Mouse (Mus musculus) ovary, postnatal 14 days (tissue): ENCODE results near the gene Dst.

Experiments used
- DNase-seq: peaks from one replicate; pipeline ENCODE4 v3.0.0; 2022; ENCODE audit warnings: low spot score

Gene Dst

DNA sequence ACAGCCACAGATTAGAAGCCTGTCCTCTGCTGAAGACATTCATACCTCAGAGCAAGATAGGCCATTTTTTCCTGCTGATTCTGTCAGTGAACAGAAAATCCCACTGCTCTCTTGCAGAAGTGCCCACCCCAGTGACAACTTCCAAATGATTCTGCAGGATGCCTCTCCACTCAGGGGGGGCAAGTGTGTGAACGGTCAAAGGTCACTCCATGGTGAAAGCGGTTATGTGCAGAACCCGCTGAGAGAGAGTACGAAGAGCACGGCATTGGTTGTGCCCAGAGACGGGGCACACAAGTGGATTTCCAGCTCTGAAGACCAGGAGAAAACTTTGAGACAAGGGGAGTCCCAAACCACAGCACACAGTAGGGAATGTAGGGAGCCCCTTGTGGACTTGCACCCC is 330.2 kb downstream of the Dst start:
- no peak for DNase-seq

DNA sequence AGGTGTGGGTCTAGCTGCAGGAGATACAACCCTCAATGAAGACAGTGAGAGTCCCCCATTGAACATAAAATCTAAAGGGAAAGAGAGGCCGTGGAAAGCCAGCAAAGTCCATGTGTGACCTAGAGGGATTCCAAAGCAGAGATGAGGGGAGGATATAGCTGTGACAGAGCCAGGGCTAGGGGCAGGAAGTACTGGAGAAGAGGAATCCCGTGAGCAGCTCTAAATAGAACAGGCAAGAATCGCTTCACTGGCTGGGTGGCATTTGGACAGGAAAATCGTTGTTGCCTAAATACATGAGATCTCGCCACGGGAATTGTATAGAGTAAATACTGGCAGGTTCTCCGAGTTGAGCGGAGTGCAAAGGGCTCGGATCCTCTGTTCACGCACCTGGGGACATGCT is 336.7 kb downstream of the Dst start:
- DNase-seq, result no peak

- no peak for DNase-seq
Measured at GRCm38 (mm10) chr1:34245951-34246641, 338.1 kb downstream of the Dst start.

- DNase-seq, result no peak
Measured at GRCm38 (mm10) chr1:34246642-34246987, 338.6 kb downstream of the Dst start.

GRCm38 (mm10) chr1:34251137-34251536 is 343.1 kb downstream of the Dst start:
- DNase-seq, result no peak

DNA sequence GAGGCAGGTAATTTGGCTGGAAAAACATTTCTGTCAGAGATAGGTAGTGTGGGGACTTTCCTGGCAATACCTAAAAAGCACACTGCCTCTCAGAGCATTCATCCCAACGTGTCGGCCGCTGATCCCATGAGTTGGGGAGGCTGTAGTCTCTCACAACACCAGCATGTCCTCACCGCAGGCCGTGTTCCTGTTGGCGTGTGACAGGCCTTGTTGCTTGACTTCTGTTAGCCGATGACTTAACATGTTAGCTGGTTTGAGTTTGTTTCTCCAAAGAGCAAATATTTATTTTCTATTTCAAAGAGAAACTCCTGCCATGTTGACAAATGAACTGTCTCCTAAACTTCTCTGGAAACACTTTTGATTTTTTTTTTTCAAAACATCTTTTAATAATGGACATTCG is 344.2 kb downstream of the Dst start:
- DNase-seq, result no peak

- no peak for DNase-seq
Measured at GRCm38 (mm10) chr1:34253876-34254275, 345.9 kb downstream of the Dst start.

- DNase-seq, result no peak
Measured at GRCm38 (mm10) chr1:34259898-34260297, 351.9 kb downstream of the Dst start.

DNA sequence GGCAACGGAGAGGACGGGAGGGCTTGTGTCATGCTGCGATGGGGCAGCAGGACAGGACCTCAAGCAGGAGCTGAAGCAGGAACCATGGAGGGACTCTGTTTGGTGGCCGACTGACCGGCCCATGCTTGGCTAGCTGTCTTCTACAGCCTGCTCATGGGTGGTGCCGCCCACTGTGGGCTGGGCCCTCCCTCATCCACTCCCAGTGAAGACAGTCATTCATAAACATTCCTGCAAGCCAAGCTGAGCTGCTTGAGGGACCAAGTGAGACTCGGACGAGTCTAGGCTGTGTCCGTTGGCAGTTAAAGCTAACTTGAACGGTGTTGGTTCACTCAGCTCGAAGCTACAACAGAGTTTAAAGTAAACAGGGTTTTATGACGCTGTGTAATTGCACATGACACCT is 353.0 kb downstream of the Dst start:
- no peak for DNase-seq

DNA sequence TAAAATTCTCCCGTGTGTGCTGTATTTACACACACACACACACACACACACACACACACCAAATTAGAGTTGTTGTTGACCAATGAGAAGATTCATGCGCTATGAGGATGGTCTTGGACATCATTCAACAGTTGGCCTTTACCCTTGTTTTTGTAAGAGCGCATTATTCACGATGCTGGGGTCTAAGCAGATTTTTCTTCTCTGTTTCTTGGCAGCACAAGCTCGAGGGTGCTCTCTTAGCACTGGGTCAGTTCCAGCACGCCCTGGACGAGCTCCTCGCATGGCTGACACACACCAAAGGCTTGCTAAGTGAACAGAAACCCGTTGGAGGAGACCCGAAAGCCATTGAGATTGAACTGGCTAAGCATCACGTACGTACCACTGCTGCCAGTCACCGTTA is 360.5 kb downstream of the Dst start:
- DNase-seq, result peak; percentile 25

GRCm38 (mm10) chr1:34269578-34269977 is 361.6 kb downstream of the Dst start:
- no peak for DNase-seq

- DNase-seq, result no peak
Measured at GRCm38 (mm10) chr1:34273922-34274321, 365.9 kb downstream of the Dst start.

- DNase-seq, result no peak
Measured at GRCm38 (mm10) chr1:34275787-34276186, 367.8 kb downstream of the Dst start.

- DNase-seq, result no peak
Measured at GRCm38 (mm10) chr1:34276756-34277155, 368.7 kb downstream of the Dst start.

GRCm38 (mm10) chr1:34277259-34277658 is 369.2 kb downstream of the Dst start:
- DNase-seq, result no peak

DNA sequence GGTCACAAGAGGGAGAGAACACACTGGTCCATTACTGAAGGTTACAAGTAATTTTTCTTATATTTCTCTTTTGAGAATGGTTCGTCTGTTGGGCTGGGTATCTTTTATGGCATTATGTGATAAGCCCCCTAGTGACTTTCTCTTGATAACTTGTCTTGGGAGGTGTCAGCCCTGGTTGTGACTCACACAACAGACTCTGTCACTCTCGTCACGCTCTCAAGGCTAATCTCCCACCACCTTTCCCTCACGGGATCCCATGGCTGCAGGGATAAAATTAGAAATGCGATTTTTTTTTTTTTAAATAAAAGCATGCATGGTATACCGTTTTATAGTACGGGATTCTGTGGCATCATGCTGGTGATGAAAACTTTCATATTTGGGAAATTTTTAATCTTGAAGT is 375.5 kb downstream of the Dst start:
- DNase-seq, result no peak

DNA sequence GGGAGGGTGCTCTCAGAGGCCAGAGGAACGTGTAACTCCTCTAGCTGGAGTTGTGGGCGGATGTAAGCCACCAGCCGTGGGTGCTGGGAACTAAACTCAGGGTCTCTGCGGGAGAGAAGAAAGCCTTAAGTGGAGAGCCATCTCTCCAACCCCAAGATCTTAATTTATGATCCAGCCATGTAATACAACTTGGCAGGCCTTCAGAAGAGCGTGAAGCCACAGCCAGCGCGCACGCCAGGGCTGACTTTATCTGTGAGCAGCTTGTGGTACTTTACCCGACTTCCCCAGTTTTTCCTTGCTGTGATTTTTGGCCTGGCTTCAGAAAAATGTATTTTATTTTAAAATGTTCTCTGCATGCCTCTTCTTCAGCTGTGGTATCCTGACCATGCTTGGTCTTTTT is 377.0 kb downstream of the Dst start:
- DNase-seq, result no peak

DNA sequence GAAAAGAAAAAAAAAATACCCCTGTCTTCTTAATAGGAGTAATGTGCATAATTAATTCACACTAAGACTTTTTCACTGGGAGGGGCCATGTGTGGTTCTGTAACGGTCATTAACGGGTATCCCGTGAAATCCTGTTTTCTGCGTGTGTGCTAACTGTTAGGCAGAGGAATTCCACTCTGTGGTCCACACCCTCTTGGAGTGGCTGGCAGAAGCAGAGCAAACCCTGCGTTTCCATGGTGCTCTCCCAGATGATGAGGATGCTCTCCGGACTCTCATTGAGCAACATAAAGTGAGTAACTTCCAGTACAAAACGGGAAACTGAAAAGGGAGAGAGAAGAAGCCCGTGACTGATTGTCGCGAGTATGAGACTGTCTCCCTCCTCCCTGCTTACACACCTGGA is 379.7 kb downstream of the Dst start:
- no peak for DNase-seq

GRCm38 (mm10) chr1:34288181-34288580 is 380.2 kb downstream of the Dst start:
- no peak for DNase-seq

- DNase-seq, result no peak
Measured at GRCm38 (mm10) chr1:34288721-34289471, 380.9 kb downstream of the Dst start.

DNA sequence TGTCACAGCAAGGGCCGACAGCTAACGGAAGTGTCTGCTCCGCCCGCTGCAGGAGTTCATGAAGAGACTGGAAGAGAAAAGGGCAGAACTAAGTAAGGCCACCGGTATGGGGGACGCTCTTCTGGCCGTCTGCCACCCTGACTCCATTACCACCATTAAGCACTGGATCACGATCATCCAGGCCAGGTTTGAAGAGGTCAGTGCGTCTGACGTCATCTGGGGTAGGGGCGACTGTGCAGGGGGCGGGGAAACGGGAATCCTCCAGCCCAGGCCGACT is 381.4 kb downstream of the Dst start:
- DNase-seq, result no peak

DNA sequence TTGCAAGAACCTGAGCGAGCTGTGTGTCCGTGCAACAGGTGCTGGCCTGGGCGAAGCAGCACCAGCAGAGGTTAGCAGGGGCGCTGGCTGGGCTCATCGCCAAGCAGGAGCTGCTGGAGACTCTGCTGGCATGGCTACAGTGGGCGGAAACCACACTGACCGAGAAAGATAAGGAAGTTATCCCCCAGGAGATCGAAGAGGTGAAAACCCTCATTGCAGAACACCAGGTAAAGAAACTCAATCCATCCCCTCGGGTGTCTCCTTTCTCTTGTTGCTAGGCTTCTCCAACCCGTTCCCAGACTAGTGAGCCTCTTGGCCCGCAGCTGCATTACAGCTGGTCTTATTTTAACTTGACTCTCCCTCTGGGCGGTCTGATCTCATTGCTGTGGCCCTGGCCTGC is 382.3 kb downstream of the Dst start:
- no peak for DNase-seq

DNA sequence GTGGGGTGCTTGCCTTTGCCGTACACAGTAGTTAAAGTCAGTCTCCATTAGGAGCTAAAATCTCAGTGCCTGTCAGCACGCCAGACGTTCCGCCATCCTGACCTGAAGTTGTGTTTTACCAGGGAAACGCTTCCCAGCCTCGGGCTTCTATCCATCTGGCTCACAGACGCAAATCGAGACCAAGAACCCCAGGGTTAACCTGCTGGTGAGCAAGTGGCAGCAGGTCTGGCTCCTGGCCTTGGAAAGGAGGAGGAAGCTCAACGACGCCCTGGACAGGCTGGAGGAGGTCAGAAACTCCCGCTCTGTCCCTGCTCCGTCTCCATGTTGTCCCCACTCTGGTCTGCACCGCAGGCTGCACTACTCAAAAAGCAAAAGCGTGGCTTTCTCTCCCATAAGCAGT is 385.2 kb downstream of the Dst start:
- no peak for DNase-seq

DNA sequence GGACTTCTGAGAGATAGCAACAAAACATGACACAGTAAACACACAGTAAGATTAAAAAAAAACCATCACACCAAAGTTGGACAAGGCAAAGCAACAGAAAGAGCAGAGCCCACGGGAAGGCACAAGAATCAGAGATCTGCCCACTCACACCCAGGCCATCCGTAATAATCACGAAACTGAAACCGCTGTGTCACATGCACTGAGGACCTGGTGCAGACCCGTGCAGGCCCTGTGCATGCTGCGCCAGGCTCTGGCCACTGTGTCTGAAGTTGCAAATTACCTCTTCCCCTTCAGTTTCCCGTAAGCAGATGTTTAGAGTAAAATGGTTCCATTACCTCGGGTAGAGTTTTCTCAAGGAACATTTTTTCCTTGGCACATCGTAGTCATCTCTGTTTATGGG is 389.6 kb downstream of the Dst start:
- no peak for DNase-seq
